Mouse (Mus musculus) midbrain, embryonic 10.5 days (tissue): Measurements from ENCODE around the gene Dnaic2. TPM values are rescaled to one million over a fixed set of nuclear protein-coding genes. Genes with fewer than 3 reads are reported as not detected.

Source experiments
- DNase-seq: peaks from one replicate; pipeline ENCODE4 v3.0.0-alpha.2; 2017; ENCODE audit warnings: low spot score
- H3K27ac ChIP-seq: fragments of 300-500 bp; sonication (generic); replicated peaks from 2 replicates; pipeline ENCODE4 v1.5.1; 2016; ENCODE audit warnings: mild to moderate bottlenecking
- H3K27me3 ChIP-seq: fragments of 300-500 bp; sonication (generic); 2 replicates; pipeline ENCODE4 v1.6.1; 2016; ENCODE audit warnings: low read depth, mild to moderate bottlenecking; ENCODE audit not compliant: poor library complexity, severe bottlenecking
- H3K36me3 ChIP-seq: fragments of 300-500 bp; sonication (generic); 2 replicates; pipeline ENCODE4 v1.6.1; 2016; ENCODE audit warnings: mild to moderate bottlenecking, moderate library complexity
- H3K4me1 ChIP-seq: fragments of 300-500 bp; sonication (generic); 2 replicates; pipeline ENCODE4 v1.6.1; 2016
- H3K4me3 ChIP-seq: fragments of 300-500 bp; sonication (generic); 2 replicates; pipeline ENCODE4 v1.5.1; 2016; ENCODE audit warnings: mild to moderate bottlenecking, moderate library complexity
- H3K9me3 ChIP-seq: fragments of 300-500 bp; sonication (generic); replicated peaks from 2 replicates; pipeline ENCODE4 v1.6.1; 2016; ENCODE audit warnings: mild to moderate bottlenecking
- WGBS: fragments of 180-500 bp; shearing (Covaris S2); methylation state at CpG from one replicate; pipeline ENCODE4 v1.1.7; 2016; 5-methylcytosine and 5-hydroxymethylcytosine counted together
- polyA plus RNA-seq: library from polyadenylated mRNA; unstranded; fragments of >200 nt; fragmentation: Nextera tagmentation; extraction: Ambion mirVana; gene quantifications from 2 replicates; pipeline ENCODE4 v1.2.1, GENCODE M21; 2016

Dnaic2 gene
- polyA plus RNA-seq, 1 experiment from 2014 or later: 2.2 TPM

GRCm38 (mm10) chr11:114711393-114711792, 15.8 kb upstream of the Dnaic2 start:
- H3K36me3 ChIP-seq: peaks cover 15% of the 10 kb centered on the region
- no peaks in the 10 kb centered on the region for H3K9me3 ChIP-seq
- H3K4me3 ChIP-seq: no peak overlapping the region
- H3K27me3 ChIP-seq: no peaks in the 10 kb centered on the region
- H3K27ac ChIP-seq: no peak overlapping the region
- 96% methylated on average over 3 of the region's 3 CpGs for WGBS
- H3K4me1 ChIP-seq: peaks cover 7% of the 10 kb centered on the region
- no peak for DNase-seq

- no peak for DNase-seq
These were observed 15.3 kb upstream of the Dnaic2 start for GRCm38 (mm10) chr11:114711861-114712260.

GRCm38 (mm10) chr11:114714526-114714925, 12.7 kb upstream of the Dnaic2 start:
- Histone ChIP-seq H3K27ac (no peak overlapping the region), H3K27me3 (no peaks in the 10 kb centered on the region), H3K4me1 (peaks cover 7% of the 10 kb centered on the region), H3K9me3 (no peaks in the 10 kb centered on the region), H3K4me3 (no peak overlapping the region), H3K36me3 (peaks cover 5% of the 10 kb centered on the region; the same call in 1 of the 2 replicates)
- WGBS: 94% methylated on average over 6 of the region's 6 CpGs
- no peak for DNase-seq

More at GRCm38 (mm10) chr11:114711861-114712260, 15.3 kb upstream of the Dnaic2 start:
- Histone ChIP-seq H3K4me1 (peaks cover 7% of the 10 kb centered on the region), H3K36me3 (peaks cover 15% of the 10 kb centered on the region), H3K4me3 (no peak overlapping the region), H3K9me3 (no peaks in the 10 kb centered on the region), H3K27ac (no peak overlapping the region), H3K27me3 (no peaks in the 10 kb centered on the region)
- WGBS: 90% methylated on average over 12 of the region's 12 CpGs

GRCm38 (mm10) chr11:114715531-114715930, 11.7 kb upstream of the Dnaic2 start:
- Histone ChIP-seq H3K4me3 (no peak overlapping the region), H3K27ac (no peak overlapping the region), H3K4me1 (peaks cover 7% of the 10 kb centered on the region), H3K27me3 (no peaks in the 10 kb centered on the region), H3K36me3 (peaks cover 3% of the 10 kb centered on the region; the same call in 1 of the 2 replicates), H3K9me3 (no peaks in the 10 kb centered on the region)
- 85% methylated on average over 7 of the region's 7 CpGs for WGBS
- no peak for DNase-seq

- no peaks in the 10 kb centered on the region for H3K36me3 ChIP-seq
- H3K27me3 ChIP-seq: no peaks in the 10 kb centered on the region
- 0 out of 2 replicates have a peak, but pooled peaks cover 6% of the 10 kb centered on the region for H3K4me1 ChIP-seq
- H3K27ac ChIP-seq: no peak overlapping the region
- DNase-seq: no peak
- H3K9me3 ChIP-seq: no peaks in the 10 kb centered on the region
- WGBS: 91% methylated on average over 10 of the region's 10 CpGs
- no peak overlapping the region for H3K4me3 ChIP-seq
These were observed 6.7 kb upstream of the Dnaic2 start for GRCm38 (mm10) chr11:114720535-114720934.

GRCm38 (mm10) chr11:114722438-114722837, 4.8 kb upstream of the Dnaic2 start:
- DNase-seq: no peak
- H3K27ac ChIP-seq: no peak overlapping the region
- WGBS: 83% methylated on average over 8 of the region's 8 CpGs
- H3K4me3 ChIP-seq: no peak overlapping the region
- no peaks in the 10 kb centered on the region for H3K36me3 ChIP-seq
- peaks cover 14% of the 10 kb centered on the region for H3K4me1 ChIP-seq
- peaks cover 2% of the 10 kb centered on the region; the same call in 1 of the 2 replicates for H3K27me3 ChIP-seq
- H3K9me3 ChIP-seq: no peaks in the 10 kb centered on the region

GRCm38 (mm10) chr11:114723030-114723429, 4.2 kb upstream of the Dnaic2 start:
- H3K27ac ChIP-seq: no peak overlapping the region
- peaks cover 19% of the 10 kb centered on the region for H3K4me1 ChIP-seq
- no peak overlapping the region for H3K4me3 ChIP-seq
- WGBS: 79% methylated on average over 13 of the region's 13 CpGs
- H3K27me3 ChIP-seq: peaks cover 8% of the 10 kb centered on the region
- no peaks in the 10 kb centered on the region for H3K9me3 ChIP-seq
- no peaks in the 10 kb centered on the region for H3K36me3 ChIP-seq
- DNase-seq: no peak

GRCm38 (mm10) chr11:114724787-114725590, 2.2 kb upstream of the Dnaic2 start:
- Histone ChIP-seq H3K4me1 (peaks cover 38% of the 10 kb centered on the region), H3K36me3 (no peaks in the 10 kb centered on the region), H3K27me3 (peaks cover 26% of the 10 kb centered on the region), H3K27ac (no peak overlapping the region), H3K9me3 (no peaks in the 10 kb centered on the region), H3K4me3 (no peak overlapping the region)
- 82% methylated on average over 11 of the region's 11 CpGs for WGBS
- no peak for DNase-seq

GRCm38 (mm10) chr11:114727826-114728186, 598 bp downstream of the Dnaic2 start:
- no peak for DNase-seq
- Histone ChIP-seq H3K4me1 (peaks cover 38% of the 10 kb centered on the region), H3K27me3 (peaks cover 26% of the 10 kb centered on the region), H3K27ac (no peak overlapping the region), H3K9me3 (no peaks in the 10 kb centered on the region), H3K36me3 (no peaks in the 10 kb centered on the region), H3K4me3 (peak overlapping the region; percentile 50)
- 31% methylated on average over 5 of the region's 5 CpGs for WGBS

GRCm38 (mm10) chr11:114728333-114728732, 1.1 kb downstream of the Dnaic2 start:
- 57% methylated on average over 5 of the region's 5 CpGs for WGBS
- H3K4me3 ChIP-seq: no peak overlapping the region
- no peaks in the 10 kb centered on the region for H3K9me3 ChIP-seq
- DNase-seq: no peak
- peaks cover 38% of the 10 kb centered on the region for H3K4me1 ChIP-seq
- peaks cover 26% of the 10 kb centered on the region for H3K27me3 ChIP-seq
- H3K27ac ChIP-seq: no peak overlapping the region
- no peaks in the 10 kb centered on the region for H3K36me3 ChIP-seq

- H3K9me3 ChIP-seq: no peaks in the 10 kb centered on the region
- no peaks in the 10 kb centered on the region for H3K36me3 ChIP-seq
- 58% methylated on average over 6 of the region's 6 CpGs for WGBS
- no peak overlapping the region for H3K27ac ChIP-seq
- H3K4me3 ChIP-seq: no peak overlapping the region
- peaks cover 37% of the 10 kb centered on the region for H3K4me1 ChIP-seq
- DNase-seq: no peak
- H3K27me3 ChIP-seq: peaks cover 26% of the 10 kb centered on the region
These were observed 2.7 kb downstream of the Dnaic2 start for GRCm38 (mm10) chr11:114729832-114730363.

GRCm38 (mm10) chr11:114731711-114732110, 4.5 kb downstream of the Dnaic2 start:
- H3K4me3 ChIP-seq: no peak overlapping the region
- H3K4me1 ChIP-seq: peaks cover 31% of the 10 kb centered on the region
- no peaks in the 10 kb centered on the region for H3K9me3 ChIP-seq
- peaks cover 26% of the 10 kb centered on the region for H3K27me3 ChIP-seq
- no peak for DNase-seq
- no peak overlapping the region for H3K27ac ChIP-seq
- no peaks in the 10 kb centered on the region for H3K36me3 ChIP-seq
- WGBS: 86% methylated on average over 4 of the region's 4 CpGs

GRCm38 (mm10) chr11:114732890-114733289, 5.7 kb downstream of the Dnaic2 start:
- H3K9me3 ChIP-seq: no peaks in the 10 kb centered on the region
- no peak for DNase-seq
- WGBS: 82% methylated on average over 22 of the region's 22 CpGs

More at GRCm38 (mm10) chr11:114732890-114733289, 5.7 kb downstream of the Dnaic2 start:
- Histone ChIP-seq H3K4me3 (no peak overlapping the region), H3K36me3 (no peaks in the 10 kb centered on the region), H3K27ac (no peak overlapping the region), H3K27me3 (peaks cover 22% of the 10 kb centered on the region), H3K4me1 (peaks cover 25% of the 10 kb centered on the region)
